Mouse (Mus musculus) liver, postnatal 0 days (tissue): ENCODE data around the gene Wdr82. TPM values are rescaled to one million over a fixed set of nuclear protein-coding genes. Genes with fewer than 3 reads are reported as not detected.
A peak's percentile ranks its signal among the peaks of the same experiment; 100 is the strongest.

ENCODE experiments used
- ATAC-seq: fragments of 200-750 bp; cut with Nextera tagmentation; 2 replicates; pipeline ENCODE4 v1.8.0; 2017; ENCODE audit warnings: mild to moderate bottlenecking, moderate library complexity
- DNase-seq: peaks from one replicate; pipeline ENCODE4 v3.0.0-alpha.2; 2016
- H3K27ac ChIP-seq: fragments of 300-500 bp; sonication (generic); 2 replicates; pipeline ENCODE4 v1.5.1; 2014; ENCODE audit warnings: antibody characterized with exemption, moderate library complexity, mild to moderate bottlenecking, low read depth
- H3K27me3 ChIP-seq: fragments of 300-500 bp; sonication (generic); 2 replicates; pipeline ENCODE4 v1.6.1; 2014; ENCODE audit warnings: low read length, control low read depth, mixed read lengths; ENCODE audit not compliant: insufficient read depth
- H3K36me3 ChIP-seq: fragments of 300-500 bp; sonication (generic); replicated peaks from 2 replicates; pipeline ENCODE4 v1.6.1; 2014; ENCODE audit warnings: mild to moderate bottlenecking, control low read depth, low read length, moderate library complexity, mixed read lengths; ENCODE audit not compliant: insufficient read depth
- H3K4me1 ChIP-seq: fragments of 300-500 bp; sonication (generic); 2 replicates; pipeline ENCODE4 v1.6.1; 2014; ENCODE audit warnings: antibody characterized with exemption, mild to moderate bottlenecking, control low read depth; ENCODE audit not compliant: insufficient read depth
- H3K4me2 ChIP-seq: fragments of 300-500 bp; sonication (generic); 2 replicates; pipeline ENCODE4 v1.6.1; 2014; ENCODE audit warnings: low read depth, mild to moderate bottlenecking, low read length, moderate library complexity, mixed read lengths
- H3K4me3 ChIP-seq: fragments of 300-500 bp; sonication (generic); 2 replicates; pipeline ENCODE4 v1.5.1; 2014; ENCODE audit warnings: low read depth, low read length
- H3K9ac ChIP-seq: fragments of 300-500 bp; sonication (generic); replicated peaks from 2 replicates; pipeline ENCODE4 v1.6.1; 2014; ENCODE audit warnings: mild to moderate bottlenecking, moderate library complexity
- H3K9me3 ChIP-seq: fragments of 300-500 bp; sonication (generic); 2 replicates; pipeline ENCODE4 v1.6.1; 2016; ENCODE audit warnings: mild to moderate bottlenecking, control low read depth, low read length, mixed read lengths
- CTCF ChIP-seq: sonication (generic); IDR thresholded peaks from 2 replicates; pipeline ENCODE4 v1.5.1; 2016; ENCODE audit warnings: antibody characterized with exemption, low read depth
- EP300 ChIP-seq: IDR thresholded peaks from 2 replicates; pipeline ENCODE4 v1.6.1; 2016; ENCODE audit warnings: antibody characterized with exemption, low read depth, mild to moderate bottlenecking
- WGBS: fragments of 180-500 bp; shearing (Covaris S2); extraction: QIAGEN DNeasy Blood & Tissue Kit; methylation state at CpG from one replicate; pipeline ENCODE4 v1.1.7; 2014; ENCODE audit not compliant: insufficient replicate concordance; 5-methylcytosine and 5-hydroxymethylcytosine counted together
- polyA plus RNA-seq: library from polyadenylated mRNA; unstranded; fragments of >200 nt; fragmentation: Nextera tagmentation; extraction: Ambion mirVana; gene quantifications from 2 replicates; pipeline ENCODE4 v1.2.1, GENCODE M21; 2015

Gene Wdr82
- polyA plus RNA-seq, 1 experiment from 2014 or later = 5.7 TPM

GRCm38 (mm10) chr9:106202819-106203636 lies 32.3 kb downstream of the Wdr82 start, which contains the start of gene Twf2:
TSS of gene Twf2 (plus strand) at chr9:106203108.
- Histone ChIP-seq H3K9ac (peak within 1 kb of the TSS; percentile 71), H3K36me3 (0 out of 2 replicates have a peak, but pooled peaks cover 5% of the 10 kb centered on the region), H3K27me3 (no peaks in the 10 kb centered on the region), H3K4me1 (peaks cover 33% of the 10 kb centered on the region), H3K9me3 (no peaks in the 10 kb centered on the region), H3K4me3 (peak within 1 kb of the TSS; percentile 70), H3K4me2 (peak within 1 kb of the TSS; percentile 93), H3K27ac (peak within 1 kb of the TSS; percentile 39)
- ATAC-seq (peak; percentile 88), DNase-seq (peak; percentile 90)
- 2% methylated on average over 55 of the region's 61 CpGs for WGBS
- no peak for TF ChIP-seq CTCF
- no peak for TF ChIP-seq EP300

GRCm38 (mm10) chr9:106203990-106204851 lies 33.5 kb downstream of the Wdr82 start:
- 0 out of 2 replicates have a peak, but pooled peaks cover 5% of the 10 kb centered on the region for H3K36me3 ChIP-seq
- peak overlapping the region; percentile 70 for H3K4me3 ChIP-seq
- WGBS = 31% methylated on average over 7 of the region's 7 CpGs
- TF ChIP-seq CTCF = no peak
- no peak for TF ChIP-seq EP300
- no peak for ATAC-seq
- peak overlapping the region; percentile 60 for H3K9ac ChIP-seq
- H3K4me2 ChIP-seq = peak overlapping the region; percentile 93
- peaks cover 24% of the 10 kb centered on the region for H3K4me1 ChIP-seq
- no peaks in the 10 kb centered on the region for H3K9me3 ChIP-seq
- no peaks in the 10 kb centered on the region for H3K27me3 ChIP-seq
- no peak for DNase-seq
- H3K27ac ChIP-seq = peak overlapping the region; percentile 31

DNA sequence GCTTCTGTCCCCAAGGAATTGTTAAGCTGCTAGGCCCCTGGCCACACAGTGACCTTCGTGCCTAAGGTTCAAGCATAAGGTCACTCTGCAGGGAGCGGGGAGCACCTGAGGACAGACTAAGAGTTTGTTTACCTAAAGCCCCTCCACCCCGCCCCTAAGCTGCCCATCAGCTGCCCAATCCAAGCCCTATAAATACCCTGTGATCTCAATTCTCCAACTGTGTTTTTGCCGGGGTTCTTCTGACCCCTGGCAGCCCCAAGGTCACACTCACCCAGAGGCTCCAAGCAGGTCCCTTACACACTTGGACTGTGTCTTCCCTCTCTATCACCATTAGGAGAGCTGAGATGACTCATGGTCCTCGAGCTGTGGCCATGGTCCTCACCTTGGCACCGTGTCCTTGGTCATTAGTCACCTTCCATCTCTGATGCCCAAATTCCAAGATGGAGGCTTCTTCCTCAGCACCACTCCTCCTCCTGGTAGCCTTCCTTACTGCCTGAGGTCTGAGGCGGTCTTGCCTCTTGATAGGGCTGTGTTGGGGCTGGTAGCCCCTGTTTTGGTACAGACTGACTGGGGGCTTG lies 35.1 kb downstream of the Wdr82 start:
- TF ChIP-seq EP300 (no peak), CTCF (no peak)
- H3K27me3 ChIP-seq = no peaks in the 10 kb centered on the region
- peaks cover 15% of the 10 kb centered on the region for H3K4me1 ChIP-seq
- 0 out of 2 replicates have a peak, but pooled peaks cover 5% of the 10 kb centered on the region for H3K36me3 ChIP-seq
- H3K4me3 ChIP-seq = no peak overlapping the region
- DNase-seq = no peak
- 73% methylated on average over 7 of the region's 7 CpGs for WGBS
- no peak for ATAC-seq
- H3K27ac ChIP-seq = no peak overlapping the region
- H3K4me2 ChIP-seq = no peak overlapping the region
- no peaks in the 10 kb centered on the region for H3K9me3 ChIP-seq
- H3K9ac ChIP-seq = no peak overlapping the region

DNA sequence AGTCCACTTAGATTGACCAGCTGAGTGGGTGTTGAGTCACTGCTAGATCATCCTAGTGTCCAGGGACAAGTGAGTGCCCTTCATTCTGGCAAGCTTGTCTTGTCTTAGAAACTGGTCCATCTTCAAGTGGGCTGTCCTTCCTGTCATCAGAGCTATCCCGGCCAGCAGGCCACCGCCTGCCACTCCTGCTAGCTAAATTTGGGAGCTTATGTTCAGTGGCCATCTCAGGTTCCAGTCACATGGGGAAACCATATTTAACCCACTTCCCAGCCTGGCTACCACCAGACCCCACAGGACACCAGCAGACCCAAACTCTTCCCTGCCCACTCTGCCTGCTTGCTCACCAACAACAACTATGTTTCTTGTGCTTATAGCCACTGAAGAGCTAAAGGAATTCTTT lies 35.8 kb downstream of the Wdr82 start:
- H3K9ac ChIP-seq = no peak overlapping the region
- H3K4me3 ChIP-seq = no peak overlapping the region
- 81% methylated on average over 2 of the region's 2 CpGs for WGBS
- no peak overlapping the region for H3K4me2 ChIP-seq
- H3K27me3 ChIP-seq = no peaks in the 10 kb centered on the region
- DNase-seq (no peak), ATAC-seq (no peak)
- no peaks in the 10 kb centered on the region for H3K9me3 ChIP-seq
- H3K36me3 ChIP-seq = 0 out of 2 replicates have a peak, but pooled peaks cover 5% of the 10 kb centered on the region
- peaks cover 15% of the 10 kb centered on the region for H3K4me1 ChIP-seq
- H3K27ac ChIP-seq = no peak overlapping the region
- TF ChIP-seq CTCF (no peak), EP300 (no peak)

DNA sequence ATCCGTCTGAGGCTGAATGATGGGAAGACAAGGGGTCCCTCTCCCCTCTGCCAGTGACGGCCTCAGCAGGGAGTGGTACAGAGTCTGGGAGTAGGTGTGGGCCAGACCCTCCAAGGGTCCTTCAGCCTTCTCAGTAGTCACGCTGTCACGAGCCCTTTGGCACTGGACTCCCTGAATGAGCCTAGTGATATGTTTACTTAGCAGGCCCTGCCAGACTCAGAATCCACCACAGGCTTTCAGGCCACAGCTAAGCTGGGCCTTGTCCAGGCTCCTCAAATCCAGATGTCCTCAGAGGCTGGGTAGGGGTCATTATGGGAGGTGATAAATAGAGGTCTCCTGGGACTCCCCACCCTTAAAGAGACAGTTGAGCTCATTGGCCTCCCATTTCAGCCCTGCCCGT lies 37.5 kb downstream of the Wdr82 start:
- 82% methylated on average over 5 of the region's 5 CpGs for WGBS
- no peaks in the 10 kb centered on the region for H3K27me3 ChIP-seq
- TF ChIP-seq EP300 = no peak
- TF ChIP-seq CTCF = no peak
- H3K9me3 ChIP-seq = no peaks in the 10 kb centered on the region
- H3K9ac ChIP-seq = no peak overlapping the region
- peaks cover 13% of the 10 kb centered on the region for H3K4me1 ChIP-seq
- H3K36me3 ChIP-seq = 0 out of 2 replicates have a peak, but pooled peaks cover 5% of the 10 kb centered on the region
- H3K27ac ChIP-seq = no peak overlapping the region
- DNase-seq (no peak), ATAC-seq (no peak)
- no peak overlapping the region for H3K4me3 ChIP-seq
- no peak overlapping the region for H3K4me2 ChIP-seq
